Mouse (Mus musculus) adrenal gland, adult (tissue): ENCODE data around the gene Pde7b.
A peak's percentile ranks its signal among the peaks of the same experiment; 100 is the strongest.
"Not testable (repeated sequence)": the region's sequence is repeated elsewhere in the genome, so short reads cannot be mapped to it uniquely, and the experiment has no call there.

Source experiments
- DNase-seq, 2 experiments: peaks; one replicate each; pipeline ENCODE4 v3.0.0; 2022 to 2023; ENCODE audit warnings: low spot score in 1 of 2; ENCODE audit not compliant: inconsistent age in 2 of 2

Gene Pde7b

DNA sequence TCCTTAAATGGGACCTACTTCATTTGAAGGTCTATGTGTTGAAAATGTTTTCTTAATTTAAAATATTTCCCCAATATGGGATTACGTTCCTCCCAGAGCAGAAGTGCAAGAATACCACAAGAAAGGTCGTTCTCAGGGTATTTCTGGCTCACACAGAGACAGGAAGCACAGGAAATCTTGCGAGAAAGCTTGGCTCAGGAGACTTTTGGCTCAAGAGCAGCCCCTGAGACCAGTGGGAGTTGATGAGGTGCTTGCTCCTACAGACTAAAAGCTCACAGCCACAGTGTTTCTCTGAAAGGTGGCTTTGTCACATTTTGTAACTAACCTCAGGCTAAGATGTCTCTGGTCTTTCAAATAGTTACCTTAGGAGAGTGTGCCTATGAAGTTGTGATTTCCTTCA lies 174.1 kb downstream of the Pde7b start:
- peak in 1 of 2 experiments; percentile 60 for DNase-seq

DNA sequence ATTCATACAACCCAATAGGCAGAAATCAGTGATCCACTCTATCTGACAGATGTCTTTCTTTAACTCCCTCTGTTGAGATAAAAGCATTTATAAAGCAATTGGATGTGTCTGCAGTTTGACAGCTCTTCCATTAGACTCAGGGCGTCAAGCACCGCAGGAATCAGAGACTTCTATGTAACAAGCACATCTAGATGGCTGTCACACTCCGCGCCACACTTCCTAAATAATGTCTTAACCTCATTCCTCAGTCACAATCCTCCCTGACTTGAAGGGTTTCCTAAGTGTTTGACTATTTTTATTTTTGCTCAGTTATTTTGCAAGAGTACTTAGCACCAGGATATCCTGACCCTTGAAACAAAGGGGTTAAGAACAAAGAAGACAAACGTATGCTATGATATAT lies 174.7 kb downstream of the Pde7b start:
- DNase-seq, result no peak

DNA sequence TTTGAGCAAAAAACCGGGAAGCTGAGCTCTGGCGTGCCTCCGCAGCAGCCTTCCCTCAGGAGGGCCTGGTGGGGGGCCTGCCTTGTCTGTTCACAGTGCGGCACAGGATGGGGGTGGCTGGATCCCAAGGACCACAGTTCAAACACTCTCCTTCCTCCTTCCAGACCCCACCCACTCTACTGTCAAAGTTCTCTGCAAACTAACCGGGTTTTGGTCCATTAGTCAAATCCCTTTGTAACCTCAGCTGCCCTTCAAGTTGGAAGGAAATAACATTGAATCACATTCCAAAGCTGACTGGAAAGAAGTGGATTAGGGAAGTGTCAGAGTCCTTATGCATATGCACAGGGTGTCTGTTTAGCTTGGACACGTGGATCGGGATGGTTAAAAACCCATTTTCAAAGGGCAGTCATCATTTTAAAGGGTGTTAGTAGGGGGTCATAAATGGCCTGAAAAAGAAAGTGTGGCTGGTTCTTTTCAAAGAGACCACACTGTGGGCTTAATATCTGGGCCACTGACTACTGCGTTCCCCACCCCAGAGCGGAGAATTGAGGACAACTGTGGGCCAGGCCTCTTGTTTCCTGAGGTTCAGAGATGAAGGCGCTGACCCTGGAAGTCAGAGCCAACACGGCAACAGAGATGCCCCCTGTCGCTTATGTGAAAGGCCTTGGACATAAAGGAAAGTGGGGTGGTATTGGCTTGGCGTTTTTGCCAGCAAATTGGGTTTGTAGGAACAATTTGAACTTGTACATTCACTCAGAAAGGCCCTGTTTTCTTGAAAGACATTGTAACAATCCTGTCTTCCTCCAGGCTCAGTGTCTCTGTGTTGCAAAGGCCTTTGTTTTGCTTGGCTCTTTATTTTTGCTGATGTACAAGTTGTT lies 175.8 kb downstream of the Pde7b start:
- peak; percentile 23 to 53 for DNase-seq

DNA sequence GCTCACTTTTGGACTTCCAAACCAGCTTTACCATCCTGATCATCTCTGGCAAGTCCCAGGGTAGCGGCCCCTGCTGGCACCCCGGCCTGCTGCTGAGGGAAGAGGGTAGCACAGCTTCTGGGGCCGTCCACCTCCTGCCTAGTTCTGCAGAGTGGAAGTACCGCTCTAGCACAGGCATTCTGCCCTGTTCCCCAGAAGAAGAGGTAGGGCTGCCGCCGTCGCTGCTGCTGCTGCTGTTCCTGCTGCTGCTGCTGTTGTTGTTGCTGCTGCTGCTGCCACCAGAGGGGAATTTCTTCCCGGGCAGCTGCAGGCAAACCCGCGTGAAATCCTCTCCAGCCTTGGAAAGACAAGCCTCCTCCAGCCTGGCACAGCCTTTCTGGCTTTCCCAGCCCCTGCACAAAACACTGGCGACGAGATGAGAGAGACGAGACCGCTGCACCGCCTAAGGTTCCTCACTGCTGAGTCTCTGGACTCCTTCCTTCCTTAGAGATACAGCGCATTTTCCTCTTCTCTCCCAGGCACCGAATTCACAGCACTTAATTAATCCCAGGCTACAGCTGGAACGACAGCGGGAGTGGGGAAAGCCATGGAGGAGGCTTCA lies 176.8 kb downstream of the Pde7b start:
- DNase-seq, result peak; percentile 41 to 73

DNA sequence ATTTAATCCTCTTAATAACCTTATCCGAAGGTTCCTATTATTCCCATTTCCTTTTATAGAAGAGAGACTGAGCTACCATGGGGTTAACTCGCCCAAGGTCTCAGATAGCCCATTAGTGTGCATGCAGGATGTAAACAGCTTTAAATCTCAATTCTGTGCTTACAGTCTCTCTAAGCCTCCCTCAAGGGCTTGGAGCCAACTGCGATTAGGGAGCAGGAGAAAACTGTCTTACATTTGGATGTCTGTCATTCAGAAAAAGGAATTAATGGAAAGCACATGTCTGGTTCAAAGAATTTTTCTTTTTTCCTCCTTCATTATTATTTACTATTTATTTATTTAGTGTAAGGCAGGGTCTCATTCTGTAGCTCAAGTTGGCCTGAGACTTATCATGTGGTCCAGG lies 181.8 kb downstream of the Pde7b start:
- DNase-seq, result no peak

DNA sequence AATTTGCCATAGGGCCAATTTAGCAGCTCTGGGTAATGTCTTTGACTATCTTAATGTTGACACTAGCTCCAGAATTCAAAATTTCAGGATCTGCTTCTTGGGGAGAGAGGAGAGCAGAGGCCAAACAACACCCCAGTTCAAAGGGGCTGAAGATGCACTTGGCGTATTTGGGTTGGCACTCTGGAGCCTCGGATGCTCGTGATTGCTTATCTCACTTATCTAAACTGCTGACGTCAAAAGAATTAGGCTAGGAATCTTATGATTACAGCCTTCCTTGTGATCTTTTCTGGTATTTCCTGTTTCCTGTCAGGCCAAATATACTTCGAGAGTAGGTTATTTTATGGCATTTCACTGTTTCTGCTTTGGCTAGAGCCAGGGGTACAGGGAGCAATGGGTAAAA lies 191.1 kb downstream of the Pde7b start:
- peak in 1 of 2 experiments; percentile 18 for DNase-seq

DNA sequence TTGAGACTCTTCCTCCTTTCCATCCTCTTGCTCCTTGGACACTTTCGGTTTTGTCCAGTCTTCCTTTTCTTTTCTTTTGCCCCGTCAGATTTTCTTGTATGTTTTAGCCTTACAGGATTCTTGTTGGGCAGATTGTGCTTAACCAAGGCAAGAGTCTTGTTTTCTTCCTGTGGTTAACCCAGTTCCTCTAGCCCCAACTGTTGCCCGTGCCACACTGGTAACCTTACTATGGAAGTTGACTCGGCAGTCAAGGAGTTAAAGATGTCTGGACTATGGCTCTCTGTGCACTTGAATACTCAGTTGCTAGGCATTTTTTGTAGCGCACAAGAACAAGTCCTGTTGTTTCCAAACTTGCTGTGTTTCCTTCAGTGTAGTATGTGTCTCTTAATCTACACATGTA lies 193.0 kb downstream of the Pde7b start:
- no peak for DNase-seq

DNA sequence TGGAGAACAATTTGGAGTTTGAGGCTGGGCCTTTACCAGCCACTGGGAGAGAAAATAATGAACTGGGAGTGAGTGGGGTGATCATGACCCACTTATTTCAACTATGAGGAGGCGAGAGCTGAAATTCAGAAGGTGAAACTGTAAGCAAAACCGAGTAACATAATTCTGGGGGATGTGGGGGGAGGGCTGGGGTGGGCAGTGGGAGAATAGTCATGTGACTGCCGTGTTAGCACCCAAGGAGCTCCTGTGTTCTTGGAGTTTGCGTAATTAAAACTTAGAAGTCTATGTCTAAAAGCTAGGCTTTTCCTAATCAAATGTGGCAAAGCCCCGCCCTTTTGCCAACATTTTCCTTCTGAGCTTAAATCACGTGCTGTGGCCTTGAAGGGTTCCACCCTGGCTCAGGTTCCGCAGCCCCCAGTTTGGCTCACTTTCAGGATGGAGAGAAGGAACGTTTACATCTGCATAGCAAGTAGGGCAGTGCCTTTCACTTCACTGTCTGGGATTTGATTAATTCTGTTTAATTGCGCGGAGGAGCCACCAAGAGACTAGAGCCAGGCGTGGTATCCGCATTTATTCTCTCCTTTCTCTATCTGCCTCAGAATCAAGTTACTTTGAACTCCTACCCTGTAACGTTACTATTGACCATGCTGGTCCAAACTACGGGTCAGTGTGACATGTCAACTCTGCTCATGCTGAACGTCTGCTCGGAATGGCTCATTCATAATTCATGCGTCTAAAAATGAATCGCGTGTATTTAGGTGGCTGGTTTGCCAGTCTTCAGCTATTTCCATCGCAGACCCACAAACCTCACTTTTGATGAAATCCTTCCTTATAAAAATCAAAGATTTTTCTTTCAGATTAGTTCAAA lies 196.1 kb downstream of the Pde7b start:
- no peak for DNase-seq

DNA sequence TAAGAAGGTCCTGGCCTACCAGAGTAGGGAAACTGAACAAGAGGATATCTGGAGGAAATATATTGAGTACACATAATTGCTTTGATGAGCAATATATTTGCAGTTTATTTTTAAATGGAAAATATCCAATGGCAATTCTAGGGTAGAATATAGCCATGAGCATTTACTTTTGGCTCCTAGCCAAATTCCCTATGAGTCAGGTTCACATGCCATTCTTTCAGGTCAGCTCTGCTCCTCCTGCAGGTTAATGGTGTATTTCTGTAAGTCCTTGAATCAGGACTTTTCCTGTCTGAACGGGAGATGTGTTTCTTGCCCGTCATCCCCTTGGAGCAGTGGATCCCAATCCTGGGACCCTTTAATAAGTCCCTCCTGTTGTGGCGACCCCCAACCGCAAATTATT lies 197.1 kb downstream of the Pde7b start:
- DNase-seq, result no peak

DNA sequence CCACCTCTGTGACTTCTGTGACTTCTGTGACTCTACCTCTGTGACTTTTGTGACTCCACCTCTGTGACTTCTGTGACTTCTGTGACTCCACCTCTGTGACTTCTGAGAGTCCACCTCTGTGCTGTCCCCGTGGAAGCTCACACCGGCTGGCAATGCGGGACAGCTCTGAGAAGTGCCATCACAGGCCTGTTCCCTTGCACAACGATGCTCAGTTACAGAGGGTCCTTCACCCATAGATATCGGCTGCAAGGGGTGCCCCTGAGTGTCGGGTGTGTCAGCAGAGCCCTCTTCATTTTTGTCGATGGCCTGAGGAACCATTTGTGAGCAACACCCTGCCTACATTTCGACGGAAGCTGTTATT lies 206.4 kb downstream of the Pde7b start:
- DNase-seq, result no peak

DNA sequence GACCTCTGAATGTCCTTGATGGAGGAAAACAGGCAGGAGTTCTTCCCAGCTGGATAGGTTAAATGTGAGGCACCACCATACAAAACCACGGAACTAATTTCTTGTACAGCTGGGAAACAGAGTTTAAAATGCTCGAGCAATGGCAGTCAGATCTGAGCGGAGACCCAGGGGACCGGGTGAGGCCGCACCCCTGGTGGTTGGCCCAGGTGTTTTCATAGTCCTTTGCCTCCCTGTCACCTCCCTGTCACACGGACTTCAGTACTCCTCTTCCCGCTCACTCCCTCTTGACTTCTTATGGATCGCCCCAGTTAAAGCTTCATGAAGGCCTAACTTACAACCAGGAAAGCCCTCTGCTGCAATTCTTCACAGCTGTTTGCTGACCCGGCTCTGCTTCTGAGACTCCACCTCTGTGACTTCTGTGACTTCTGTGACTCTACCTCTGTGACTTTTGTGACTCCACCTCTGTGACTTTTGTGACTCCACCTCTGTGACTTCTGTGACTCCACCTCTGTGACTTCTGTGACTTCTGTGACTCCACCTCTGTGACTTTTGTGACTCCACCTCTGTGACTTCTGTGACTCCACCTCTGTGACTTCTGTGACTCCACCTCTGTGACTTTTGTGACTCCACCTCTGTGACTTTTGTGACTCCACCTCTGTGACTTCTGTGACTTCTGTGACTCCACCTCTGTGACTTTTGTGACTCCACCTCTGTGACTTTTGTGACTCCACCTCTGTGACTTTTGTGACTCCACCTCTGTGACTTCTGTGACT lies 206.9 kb downstream of the Pde7b start:
- not testable (repeated sequence) for DNase-seq

DNA sequence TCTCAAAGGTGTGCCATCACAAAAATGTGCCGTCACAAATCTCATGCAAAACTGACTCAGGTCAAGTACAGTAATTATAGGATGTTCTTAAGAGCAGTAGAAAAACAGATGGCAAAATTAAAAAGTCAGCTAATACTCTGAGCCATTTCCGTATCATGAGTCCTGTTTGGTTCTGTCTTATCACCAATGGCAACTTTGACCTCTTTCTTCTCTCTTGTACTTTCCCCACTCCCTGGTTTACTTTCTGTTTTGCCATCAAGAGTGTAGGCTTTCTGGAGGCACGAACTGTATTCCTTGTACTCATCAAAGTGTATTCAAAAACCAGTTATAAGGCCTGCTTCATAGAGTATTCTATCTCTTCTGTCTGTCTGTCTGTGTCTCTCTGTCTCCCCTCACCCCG lies 211.0 kb downstream of the Pde7b start:
- no peak for DNase-seq

DNA sequence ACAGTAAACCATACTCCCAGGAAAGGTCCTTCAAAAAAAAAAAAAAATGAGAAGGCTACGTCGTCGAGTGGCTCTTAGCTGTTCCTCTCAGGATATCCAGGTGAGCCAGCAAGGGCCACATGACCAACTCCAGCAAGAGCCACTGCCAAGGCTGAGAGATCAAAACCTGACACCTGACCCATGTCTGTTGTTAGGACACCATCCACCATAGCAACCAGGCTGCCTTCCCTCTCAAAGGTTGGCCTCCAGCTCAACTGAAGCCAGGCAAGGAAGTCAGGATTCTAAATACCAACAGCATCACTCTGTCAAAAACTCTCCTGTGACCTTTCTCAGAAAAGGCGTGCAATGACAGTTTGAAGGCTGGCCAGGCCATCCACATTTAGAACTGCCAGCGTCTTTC lies 211.4 kb downstream of the Pde7b start:
- no peak for DNase-seq

DNA sequence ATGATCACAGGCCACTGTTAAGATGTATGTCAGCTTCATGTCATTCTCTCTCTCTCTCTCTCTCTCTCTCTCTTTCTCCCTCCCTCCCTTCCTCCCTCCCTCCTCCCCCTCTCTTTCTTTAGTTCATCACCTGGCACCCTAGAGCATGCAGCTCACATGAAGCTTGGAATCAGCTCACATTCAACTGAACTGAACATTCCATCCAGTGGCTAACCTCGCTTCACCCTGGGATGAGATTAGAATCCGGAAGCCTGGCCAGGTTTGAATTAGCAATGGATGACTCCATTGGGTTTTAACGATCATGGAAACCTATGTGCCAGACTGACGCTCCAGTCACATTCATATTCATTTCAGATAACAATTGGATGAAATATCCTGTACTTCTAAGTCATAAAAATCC lies 215.1 kb downstream of the Pde7b start:
- no peak for DNase-seq

DNA sequence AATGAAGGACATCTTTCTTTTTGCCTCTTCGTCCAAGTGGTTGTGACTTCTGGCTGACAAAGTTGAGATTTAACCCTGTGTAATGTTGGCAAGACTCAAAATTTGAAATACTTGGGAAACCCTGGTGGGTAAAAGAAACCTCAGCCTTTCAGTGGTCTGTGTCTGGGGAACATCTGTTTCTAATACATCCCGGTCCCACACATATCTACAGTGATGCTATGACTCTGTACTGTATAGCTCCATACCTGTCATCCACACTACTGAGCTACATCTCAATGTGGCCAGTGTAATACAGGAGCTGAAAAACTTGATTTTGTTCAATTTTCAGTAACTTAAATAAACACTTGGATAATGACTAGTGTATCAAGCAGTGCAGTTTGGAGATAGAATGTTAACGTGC lies 216.4 kb downstream of the Pde7b start:
- no peak for DNase-seq

DNA sequence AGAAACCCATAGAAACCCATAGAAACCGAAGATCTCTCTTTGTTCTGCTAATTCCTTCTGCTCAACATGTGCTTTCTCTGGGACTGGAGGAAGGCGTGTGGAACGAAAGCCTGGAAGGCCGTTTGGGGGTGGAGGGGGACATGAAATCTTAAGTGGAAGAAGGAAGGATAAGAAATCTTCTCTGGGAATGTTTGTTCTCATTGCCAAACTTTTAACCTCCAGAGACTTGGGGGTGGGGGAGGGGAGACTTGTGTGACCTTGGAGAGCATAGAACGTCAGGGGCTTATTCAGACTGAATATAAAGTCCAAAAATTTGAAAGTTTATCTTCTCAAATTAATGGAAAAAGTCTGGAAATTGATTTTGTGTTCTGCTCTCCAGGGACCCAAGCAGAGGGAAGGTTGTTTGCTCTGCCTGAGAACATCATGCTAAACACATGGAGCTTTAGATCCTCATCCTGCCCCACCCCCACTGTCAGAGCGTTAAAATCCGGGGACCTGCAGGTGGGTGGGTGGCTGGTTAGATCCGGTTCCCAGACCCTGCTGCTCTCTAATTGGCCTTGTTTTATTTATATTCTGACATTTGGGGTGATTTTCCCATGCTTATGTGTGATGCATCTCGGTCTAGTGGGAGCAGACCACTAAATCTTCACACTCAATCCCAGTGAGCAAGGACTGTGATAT lies 217.0 kb downstream of the Pde7b start:
- DNase-seq, result no peak

DNA sequence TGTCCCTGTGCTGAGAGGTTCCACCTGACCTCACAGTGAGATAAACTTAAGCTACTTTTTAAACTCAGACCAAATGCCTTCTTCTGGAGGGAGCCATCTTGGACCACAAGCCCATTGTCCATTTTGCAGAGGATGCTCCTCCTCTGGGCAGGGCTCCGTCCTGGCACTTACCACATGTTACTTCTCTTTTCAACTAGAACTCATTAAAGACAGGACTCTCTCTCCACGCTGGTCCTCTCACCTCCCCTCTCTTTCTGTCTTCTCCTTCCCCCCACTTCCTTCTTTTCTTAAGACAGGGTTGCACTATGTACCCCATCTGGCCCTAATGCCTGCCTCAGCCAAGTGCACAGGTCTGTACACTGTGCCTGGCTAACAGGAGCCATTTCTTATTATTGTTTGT lies 217.8 kb downstream of the Pde7b start:
- DNase-seq, result no peak

DNA sequence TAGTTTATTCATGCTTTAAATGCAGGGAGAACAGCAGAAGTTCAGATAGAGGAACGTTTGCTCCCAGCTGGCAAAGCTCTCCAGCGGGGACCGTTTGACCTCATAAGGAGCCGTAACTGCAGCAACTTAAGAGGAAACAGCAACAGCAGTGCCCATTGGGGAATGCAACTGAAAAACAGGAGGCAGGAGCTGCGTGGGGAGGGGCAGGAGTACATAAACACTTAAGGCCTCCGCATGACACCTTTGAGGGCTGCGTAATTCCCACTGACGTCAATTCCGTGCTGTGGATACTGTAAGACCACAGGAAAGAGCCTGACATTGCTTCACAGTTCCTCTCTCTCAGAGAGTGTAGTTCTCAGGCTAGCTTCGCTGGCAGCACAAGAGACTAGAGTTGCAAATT lies 219.4 kb downstream of the Pde7b start:
- DNase-seq, result peak in 1 of 2 experiments; percentile 45

DNA sequence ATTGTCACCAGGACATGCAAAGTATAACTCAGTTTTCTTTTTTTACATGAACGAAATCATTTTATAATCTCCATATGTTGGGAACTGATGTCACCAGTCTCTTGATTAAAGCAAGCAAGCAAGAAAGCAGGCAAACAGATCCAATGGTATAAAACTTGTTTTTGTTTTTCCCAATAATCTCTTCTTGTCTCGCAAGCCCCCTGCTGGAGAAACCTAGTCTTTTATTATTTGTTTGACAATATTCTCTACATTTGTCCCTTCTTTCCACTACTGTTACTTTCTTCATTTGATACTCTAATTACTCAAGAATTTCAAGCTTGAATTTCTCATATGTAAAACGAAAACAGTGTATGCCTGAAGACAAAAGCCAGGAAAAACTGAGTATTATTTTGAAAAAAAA lies 220.1 kb downstream of the Pde7b start:
- no peak for DNase-seq

DNA sequence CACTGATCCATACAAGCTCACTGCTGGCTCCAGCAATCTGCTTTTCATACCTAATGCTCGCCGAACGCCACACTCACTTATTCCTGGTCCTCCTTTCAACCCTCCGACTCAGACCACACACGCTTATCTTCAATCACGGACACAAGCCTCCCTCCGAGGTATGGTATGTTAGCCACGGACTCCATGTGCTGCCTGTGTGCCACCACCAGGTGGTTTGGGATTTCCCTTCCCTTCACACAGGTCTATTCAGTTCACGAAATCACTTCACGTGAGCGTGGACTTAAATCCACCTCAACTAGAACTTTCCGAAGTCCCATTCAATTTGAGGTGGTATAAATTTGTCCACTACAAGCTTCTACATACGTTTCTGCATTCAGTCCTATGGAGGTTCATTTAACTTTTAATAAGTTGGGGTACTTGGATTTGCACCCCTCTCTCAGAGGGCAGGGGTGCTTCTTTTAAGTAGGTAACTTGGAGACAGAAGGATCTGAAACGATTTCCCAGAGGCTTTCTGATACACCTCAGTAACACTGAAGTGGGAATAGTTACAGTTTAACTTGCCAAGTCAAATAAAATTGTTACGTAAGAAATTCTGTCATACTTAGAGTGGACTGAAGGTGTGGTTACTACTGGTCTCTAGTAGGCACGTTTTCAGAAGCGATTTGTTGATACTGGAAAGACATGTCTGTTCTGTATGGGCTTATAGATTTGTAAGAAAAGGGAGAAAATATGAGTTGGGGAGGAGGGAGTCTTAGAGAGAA lies 221.4 kb downstream of the Pde7b start:
- no peak for DNase-seq
